Mouse (Mus musculus): ENCODE data around the gene Krt222. TPM values are rescaled to one million over a fixed set of nuclear protein-coding genes. Genes with fewer than 3 reads are reported as not detected.

Gene Krt222
- polyA plus RNA-seq, 1 experiment from 2014 or later, result 0.58 TPM

DNA sequence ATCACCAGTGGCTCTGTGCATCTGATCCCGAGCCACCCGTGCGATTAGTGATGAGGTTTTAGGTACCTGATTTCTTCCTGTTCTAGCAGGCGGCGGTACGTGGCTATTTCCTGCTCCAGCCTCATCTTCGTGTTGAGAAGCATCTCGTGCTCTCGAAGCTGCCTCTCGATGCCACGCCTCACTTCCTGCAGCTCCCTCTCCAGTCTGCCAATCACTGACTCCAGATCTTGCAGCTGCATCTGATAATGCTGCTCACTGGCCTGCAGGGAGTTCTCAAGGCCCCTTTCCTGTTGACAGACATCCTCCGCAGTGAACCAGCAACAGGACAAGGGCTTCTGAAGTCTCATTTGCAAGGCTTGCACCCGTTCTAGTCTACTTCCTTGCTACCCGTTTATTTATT is 5.4 kb downstream of the Krt222 start:
- Histone ChIP-seq H3K9me3 (no peaks in the 10 kb centered on the region), H3K36me3 (no peaks in the 10 kb centered on the region), H3K27ac (no peak overlapping the region), H3K27me3 (no peaks in the 10 kb centered on the region), H3K4me2 (replicated peaks) (no peak overlapping the region), H3K4me3 (no peak overlapping the region), H3K9ac (no peak overlapping the region), H3K4me1 (no peaks in the 10 kb centered on the region)
- ATAC-seq (ENCODE audit: insufficient number of reproducible peaks, insufficient read depth, low FRiP score, low TSS enrichment), result no peak
- 54% methylated on average over 14 of the region's 14 CpGs for WGBS

DNA sequence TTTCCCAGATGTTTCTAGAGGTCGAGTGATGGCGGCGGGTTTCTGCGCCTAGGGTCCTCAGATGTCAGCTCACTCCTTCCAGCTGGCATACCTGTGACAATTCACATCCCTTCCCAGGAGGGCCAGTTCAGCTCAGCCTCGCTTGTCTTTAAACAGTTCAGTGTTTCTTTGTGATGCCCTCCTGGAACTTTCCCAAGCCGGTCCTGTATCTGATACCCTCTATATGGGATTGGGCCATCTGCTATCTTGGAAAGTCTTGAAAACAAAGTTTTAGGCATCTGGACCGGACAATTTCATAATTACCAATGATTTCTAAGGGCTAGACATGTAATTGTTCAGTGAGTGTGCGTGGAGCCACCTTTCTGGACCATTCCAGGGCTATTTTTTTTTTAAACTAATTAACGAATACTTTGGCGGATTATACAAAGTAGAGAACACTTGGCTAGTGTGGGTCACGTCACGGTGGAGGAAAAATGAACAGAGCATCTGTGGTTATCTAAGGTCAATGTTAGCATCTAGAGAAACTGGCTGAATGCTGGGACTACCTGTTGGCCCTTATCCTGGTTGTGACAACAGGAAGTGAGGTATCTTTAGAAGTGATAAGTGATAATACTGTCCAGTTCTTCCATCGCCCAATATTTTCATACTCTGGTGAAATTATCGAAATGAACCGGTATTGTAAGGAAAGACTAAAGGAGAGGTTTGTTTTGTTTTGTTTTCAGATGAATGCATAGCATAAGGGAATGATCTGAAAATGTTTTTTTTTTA is 12.7 kb downstream of the Krt222 start:
- peaks cover 14% of the 10 kb centered on the region; the same call in 1 of the 2 replicates for H3K36me3 ChIP-seq
- peak overlapping the region; percentile 99 for H3K27ac ChIP-seq
- H3K27me3 ChIP-seq, result no peaks in the 10 kb centered on the region
- H3K4me3 ChIP-seq, result peak overlapping the region; percentile 67
- H3K9ac ChIP-seq, result peak overlapping the region; percentile 98
- WGBS, result 21% methylated on average over 15 of the region's 15 CpGs
- H3K4me2 ChIP-seq (replicated peaks), result peak overlapping the region; percentile 65
- 0 out of 2 replicates have a peak, but pooled peaks have one; percentile 2 for ATAC-seq (ENCODE audit: insufficient number of reproducible peaks, insufficient read depth, low FRiP score, low TSS enrichment)
- H3K4me1 ChIP-seq, result peaks cover 31% of the 10 kb centered on the region
- no peaks in the 10 kb centered on the region for H3K9me3 ChIP-seq

DNA sequence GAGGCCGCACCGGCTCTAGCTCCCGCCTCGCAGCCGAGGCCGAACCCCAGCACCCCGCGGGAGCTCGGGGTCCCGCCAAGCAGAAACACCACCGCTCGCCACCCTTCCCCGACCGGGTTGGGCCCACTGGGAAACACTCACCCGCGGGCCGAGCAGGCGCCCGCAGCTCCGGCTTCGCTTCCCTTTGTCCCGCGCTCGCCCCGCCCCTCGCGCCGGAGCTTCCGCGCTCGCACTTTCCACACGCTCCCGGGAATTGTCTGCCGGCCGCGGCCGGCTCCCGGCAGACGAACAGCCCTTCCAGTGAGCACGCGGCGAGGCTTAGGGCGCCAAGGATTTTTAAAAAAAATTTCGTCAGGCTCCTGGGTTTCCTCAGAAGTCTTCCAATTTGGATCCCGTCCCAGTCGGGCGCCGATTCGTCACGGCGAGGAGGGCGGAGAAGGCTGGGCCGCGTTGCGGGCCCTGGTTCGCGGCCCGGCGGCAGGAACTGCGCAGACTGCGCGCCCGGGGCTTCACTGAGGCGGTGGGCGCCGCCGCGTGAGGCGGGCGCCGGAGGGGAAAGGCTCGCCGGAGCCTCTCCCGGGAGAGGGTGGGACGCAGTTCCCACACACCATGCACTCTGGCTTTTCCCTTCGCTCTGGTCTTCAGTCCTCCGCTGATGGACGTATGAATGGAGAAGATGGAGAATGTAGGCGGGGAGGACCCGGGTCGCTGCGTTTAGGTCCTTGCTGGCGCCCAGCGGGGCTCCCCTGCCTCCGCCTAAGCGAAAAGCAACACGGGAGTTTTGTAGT is 13.4 kb downstream of the Krt222 start, which contains the start of gene Smarce1:
Gene Smarce1, minus strand, starts transcription at position 757 of the 788 bp plus-strand sequence.
- WGBS, result under 1% methylated on average over 86 of the region's 87 CpGs

DNA sequence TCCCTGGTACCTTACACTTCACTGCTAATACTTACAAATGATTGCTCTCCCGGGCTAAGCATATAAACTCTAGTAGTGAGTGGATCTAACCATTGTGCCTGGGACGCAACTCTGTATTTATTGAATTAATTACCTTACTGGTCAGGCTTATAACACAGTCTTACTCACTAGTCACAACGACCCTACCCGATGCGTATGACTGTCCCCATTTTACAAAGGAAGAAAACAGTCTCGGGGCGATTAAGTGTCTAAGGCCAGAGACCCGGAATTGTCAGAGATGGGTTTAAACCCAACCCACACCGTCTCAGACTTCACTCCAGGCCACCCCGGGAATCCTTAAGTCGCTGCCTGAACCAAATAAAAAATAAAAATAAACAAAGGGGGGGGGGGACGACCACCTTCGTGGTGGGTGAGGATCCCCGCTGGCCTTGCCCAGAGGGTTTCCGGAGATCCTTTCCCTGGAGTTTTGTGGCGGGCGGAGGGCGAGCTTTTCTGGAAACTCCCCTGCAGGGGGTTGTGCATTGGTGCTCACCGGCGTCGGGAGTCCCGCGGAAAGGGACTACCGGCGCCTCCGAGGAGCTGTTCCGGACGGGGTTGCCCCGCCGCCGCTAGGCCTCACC is 14.1 kb downstream of the Krt222 start:
- no peak for ATAC-seq (ENCODE audit: insufficient number of reproducible peaks, insufficient read depth, low FRiP score, low TSS enrichment)
- peak overlapping the region; percentile 98 for H3K9ac ChIP-seq
- H3K4me1 ChIP-seq, result peaks cover 33% of the 10 kb centered on the region
- H3K9me3 ChIP-seq, result no peaks in the 10 kb centered on the region
- no peaks in the 10 kb centered on the region for H3K27me3 ChIP-seq
- WGBS, result under 1% methylated on average over 31 of the region's 31 CpGs
- peak overlapping the region; percentile 67 for H3K4me3 ChIP-seq
- H3K36me3 ChIP-seq, result peaks cover 27% of the 10 kb centered on the region
- H3K4me2 ChIP-seq (replicated peaks), result peak overlapping the region; percentile 65
- H3K27ac ChIP-seq, result peak overlapping the region; percentile 99

More for the DNA sequence above, 13.4 kb downstream of the Krt222 start, which contains the start of gene Smarce1:
- Histone ChIP-seq H3K4me1 (peaks cover 33% of the 10 kb centered on the region), H3K4me2 (replicated peaks) (peak within 1 kb of the TSS; percentile 65), H3K36me3 (peaks cover 20% of the 10 kb centered on the region), H3K27ac (peak within 1 kb of the TSS; percentile 99), H3K9me3 (no peaks in the 10 kb centered on the region), H3K9ac (peak within 1 kb of the TSS; percentile 98), H3K4me3 (peak within 1 kb of the TSS; percentile 67), H3K27me3 (no peaks in the 10 kb centered on the region)
- ATAC-seq (ENCODE audit: insufficient number of reproducible peaks, insufficient read depth, low FRiP score, low TSS enrichment), result peak; percentile 86

DNA sequence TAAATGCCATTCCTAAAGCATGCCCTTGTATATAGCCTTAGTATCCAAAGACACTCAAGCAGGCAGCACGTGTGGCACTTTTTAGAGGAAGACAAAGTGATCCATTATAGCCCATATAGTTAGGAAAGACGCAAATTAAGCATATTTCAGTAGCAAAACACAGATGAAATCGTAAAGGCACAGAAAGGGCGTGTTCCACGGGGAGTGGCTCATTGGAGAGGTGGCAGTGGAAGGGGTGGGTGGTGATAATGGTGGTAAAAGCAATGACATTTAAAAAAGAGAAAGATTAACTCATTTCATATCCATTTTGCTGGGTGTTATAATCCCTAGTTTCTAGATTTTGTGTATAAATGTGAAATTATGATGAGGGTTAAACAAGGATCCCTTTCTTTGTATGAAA is 17.6 kb downstream of the Krt222 start:
- Histone ChIP-seq H3K27ac (no peak overlapping the region), H3K4me3 (no peak overlapping the region), H3K9me3 (no peaks in the 10 kb centered on the region), H3K36me3 (peaks cover 54% of the 10 kb centered on the region), H3K9ac (no peak overlapping the region), H3K27me3 (no peaks in the 10 kb centered on the region), H3K4me2 (replicated peaks) (no peak overlapping the region), H3K4me1 (peaks cover 27% of the 10 kb centered on the region)
- no peak for ATAC-seq (ENCODE audit: insufficient number of reproducible peaks, insufficient read depth, low FRiP score, low TSS enrichment)
- WGBS, result 90% methylated on average over 5 of the region's 5 CpGs

DNA sequence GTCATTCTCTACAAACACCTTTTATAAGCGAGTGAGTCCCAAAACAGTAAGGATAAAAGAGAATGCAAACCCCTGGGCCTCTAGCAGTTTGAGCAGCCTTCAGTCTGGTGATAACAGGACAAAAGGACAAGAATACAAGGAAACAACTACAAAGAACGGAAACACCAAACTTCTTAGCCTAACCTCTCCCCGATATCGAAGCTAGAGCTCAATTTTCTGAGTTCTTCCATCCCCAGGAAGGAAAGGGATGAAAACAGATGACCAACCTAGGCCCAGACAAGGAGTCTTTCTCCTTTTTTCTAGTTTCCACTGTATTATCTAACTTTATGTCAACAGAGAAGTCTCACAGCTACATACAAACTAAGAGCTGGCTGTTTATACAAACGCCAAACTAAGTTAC is 20.6 kb downstream of the Krt222 start:
- peaks cover 75% of the 10 kb centered on the region for H3K36me3 ChIP-seq
- ATAC-seq (ENCODE audit: insufficient number of reproducible peaks, insufficient read depth, low FRiP score, low TSS enrichment), result no peak
- H3K4me3 ChIP-seq, result no peak overlapping the region
- H3K9ac ChIP-seq, result no peak overlapping the region
- no peak overlapping the region for H3K4me2 ChIP-seq (replicated peaks)
- H3K4me1 ChIP-seq, result peaks cover 17% of the 10 kb centered on the region
- no peaks in the 10 kb centered on the region for H3K27me3 ChIP-seq
- WGBS, result 91% methylated on average over 5 of the region's 5 CpGs
- no peaks in the 10 kb centered on the region for H3K9me3 ChIP-seq
- H3K27ac ChIP-seq, result no peak overlapping the region

DNA sequence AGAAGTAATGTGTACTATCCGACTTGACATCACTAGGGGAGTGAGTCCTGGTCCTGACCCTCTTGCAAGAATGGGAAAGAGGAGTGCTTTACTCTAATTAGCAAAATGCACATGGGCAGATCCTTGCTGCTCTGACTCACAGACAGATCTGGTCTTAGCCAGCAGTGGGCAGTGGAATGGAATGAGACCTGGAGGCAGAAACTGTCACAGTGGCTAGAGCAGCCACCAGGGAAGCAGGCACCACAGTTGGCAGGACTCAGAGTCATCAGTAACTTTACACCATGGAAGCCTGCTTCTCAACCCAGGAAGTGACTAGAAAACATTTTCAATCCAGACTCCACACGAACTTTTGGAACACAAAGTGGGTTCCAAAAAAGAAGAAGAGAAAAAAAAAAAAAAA is 22.1 kb downstream of the Krt222 start:
- 72% methylated on average over 2 of the region's 2 CpGs for WGBS
- no peak overlapping the region for H3K9ac ChIP-seq
- no peak for ATAC-seq (ENCODE audit: insufficient number of reproducible peaks, insufficient read depth, low FRiP score, low TSS enrichment)
- no peaks in the 10 kb centered on the region for H3K9me3 ChIP-seq
- H3K27ac ChIP-seq, result no peak overlapping the region
- peaks cover 78% of the 10 kb centered on the region for H3K36me3 ChIP-seq
- H3K4me1 ChIP-seq, result peaks cover 4% of the 10 kb centered on the region; the same call in 1 of the 2 replicates
- no peaks in the 10 kb centered on the region for H3K27me3 ChIP-seq
- no peak overlapping the region for H3K4me3 ChIP-seq
- H3K4me2 ChIP-seq (replicated peaks), result no peak overlapping the region

DNA sequence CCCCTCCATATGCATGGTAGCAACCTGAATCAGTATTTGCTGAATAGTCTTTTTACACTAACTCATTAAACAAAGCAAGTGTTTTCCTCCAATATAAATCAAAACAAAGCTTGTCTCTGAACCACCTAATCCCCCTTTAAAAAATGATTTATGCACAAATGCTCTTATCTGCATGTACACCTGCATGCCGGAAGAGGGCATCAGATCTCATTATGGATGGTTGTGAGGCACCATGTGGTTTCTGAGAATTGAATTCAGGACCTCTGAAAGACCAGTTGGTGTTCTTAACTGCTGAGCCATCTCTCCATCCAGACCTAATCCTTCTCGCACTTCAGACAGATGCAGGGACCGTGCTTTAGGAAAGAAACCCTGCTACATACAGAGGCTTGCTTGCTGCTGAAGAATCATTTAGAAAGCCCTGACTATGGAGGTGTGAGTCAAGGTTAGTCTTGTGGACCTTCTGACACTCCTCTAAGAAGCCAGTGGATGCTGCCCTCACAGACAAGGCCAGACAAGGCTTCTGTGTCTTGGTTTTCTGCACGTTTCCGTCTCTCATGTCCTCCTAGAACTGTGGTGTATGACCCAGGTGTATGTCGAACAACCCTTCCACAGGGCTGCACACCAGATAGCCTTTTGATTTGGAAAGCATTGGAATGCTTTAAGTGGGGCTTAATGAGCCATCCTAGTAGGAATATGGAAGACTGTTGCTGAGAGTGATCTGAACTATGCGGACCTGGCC is 26.5 kb downstream of the Krt222 start:
- H3K4me2 ChIP-seq (replicated peaks), result no peak overlapping the region

DNA sequence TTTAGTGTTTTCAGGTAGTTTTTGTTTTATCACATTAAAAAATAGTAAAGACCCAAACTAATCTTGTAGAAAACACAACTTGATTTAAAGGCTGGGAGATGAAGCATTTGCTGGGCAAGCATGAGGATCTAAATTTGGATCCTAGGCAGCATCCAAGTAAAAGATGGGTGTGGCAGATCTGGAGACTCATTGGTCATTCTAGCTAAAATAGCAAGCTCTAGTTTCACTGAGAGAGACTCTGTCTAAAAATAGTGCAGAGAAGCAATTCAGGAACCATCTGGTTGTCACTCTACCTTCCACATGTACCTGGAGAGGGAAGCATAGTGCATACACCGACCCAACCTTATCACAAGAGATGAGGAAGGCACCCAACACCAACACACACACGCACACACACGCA is 27.7 kb downstream of the Krt222 start:
- H3K36me3 ChIP-seq, result peaks cover 87% of the 10 kb centered on the region
- H3K27ac ChIP-seq, result no peak overlapping the region
- no peak overlapping the region for H3K9ac ChIP-seq
- 93% methylated on average over 3 of the region's 3 CpGs for WGBS
- no peaks in the 10 kb centered on the region for H3K9me3 ChIP-seq
- H3K4me3 ChIP-seq, result no peak overlapping the region
- no peaks in the 10 kb centered on the region for H3K4me1 ChIP-seq
- no peak for ATAC-seq (ENCODE audit: insufficient number of reproducible peaks, insufficient read depth, low FRiP score, low TSS enrichment)
- H3K4me2 ChIP-seq (replicated peaks), result no peak overlapping the region
- no peaks in the 10 kb centered on the region for H3K27me3 ChIP-seq

More for the DNA sequence above, 26.5 kb downstream of the Krt222 start:
- no peak overlapping the region for H3K9ac ChIP-seq
- no peak overlapping the region for H3K4me3 ChIP-seq
- H3K27me3 ChIP-seq, result no peaks in the 10 kb centered on the region
- 89% methylated on average over 7 of the region's 7 CpGs for WGBS
- no peaks in the 10 kb centered on the region for H3K4me1 ChIP-seq
- H3K27ac ChIP-seq, result no peak overlapping the region
- no peak for ATAC-seq (ENCODE audit: insufficient number of reproducible peaks, insufficient read depth, low FRiP score, low TSS enrichment)
- no peaks in the 10 kb centered on the region for H3K9me3 ChIP-seq
- H3K36me3 ChIP-seq, result peaks cover 84% of the 10 kb centered on the region

DNA sequence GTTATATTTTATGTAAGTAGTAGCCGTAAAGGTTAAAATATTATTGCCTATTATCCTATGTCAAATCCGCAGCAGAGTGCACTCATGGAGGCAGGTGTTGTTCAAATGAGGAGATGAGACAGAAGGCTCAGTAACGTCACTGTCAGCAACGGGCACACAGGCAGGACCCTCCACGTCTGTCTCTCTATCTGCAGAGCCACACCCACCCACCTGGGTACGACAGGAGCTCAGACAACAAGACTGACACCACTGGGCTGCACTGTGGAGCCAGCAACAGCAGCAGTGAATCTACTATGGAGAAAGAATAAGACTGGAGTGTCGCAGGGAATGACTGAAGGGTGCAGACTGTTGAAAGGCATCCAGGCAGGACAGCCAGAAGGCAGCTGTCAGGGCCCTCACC is 31.2 kb downstream of the Krt222 start:
- 84% methylated on average over 7 of the region's 7 CpGs for WGBS
- Histone ChIP-seq H3K4me3 (no peak overlapping the region), H3K27ac (no peak overlapping the region), H3K27me3 (no peaks in the 10 kb centered on the region), H3K4me2 (replicated peaks) (no peak overlapping the region), H3K9ac (no peak overlapping the region), H3K9me3 (no peaks in the 10 kb centered on the region), H3K4me1 (no peaks in the 10 kb centered on the region), H3K36me3 (peaks cover 85% of the 10 kb centered on the region)
- no peak for ATAC-seq (ENCODE audit: insufficient number of reproducible peaks, insufficient read depth, low FRiP score, low TSS enrichment)

DNA sequence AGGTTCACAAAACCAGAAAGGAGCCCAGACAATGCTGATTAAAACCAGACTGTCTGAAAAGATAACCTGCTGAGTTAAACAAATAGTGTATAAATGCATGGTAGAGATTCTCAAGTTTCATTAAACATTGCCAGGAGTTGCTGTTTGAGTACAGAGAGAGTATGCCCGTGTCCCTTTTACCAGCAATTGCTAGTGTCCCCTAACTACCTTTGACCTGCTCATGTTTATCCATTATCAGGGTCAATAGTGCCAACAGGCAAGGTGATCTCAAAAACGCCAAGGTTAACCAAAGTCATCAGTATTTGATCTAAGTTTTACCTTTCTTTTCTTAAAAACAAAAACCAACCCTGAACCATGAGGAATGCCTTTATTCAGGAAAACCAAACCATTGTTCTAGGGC is 31.9 kb downstream of the Krt222 start:
- no peaks in the 10 kb centered on the region for H3K9me3 ChIP-seq
- H3K4me2 ChIP-seq (replicated peaks), result no peak overlapping the region
- H3K4me3 ChIP-seq, result no peak overlapping the region
- no peak overlapping the region for H3K27ac ChIP-seq
- H3K27me3 ChIP-seq, result no peaks in the 10 kb centered on the region
- peaks cover 78% of the 10 kb centered on the region for H3K36me3 ChIP-seq
- H3K4me1 ChIP-seq, result no peaks in the 10 kb centered on the region
- WGBS, result 55% methylated on average over 2 of the region's 2 CpGs
- H3K9ac ChIP-seq, result no peak overlapping the region
- ATAC-seq (ENCODE audit: insufficient number of reproducible peaks, insufficient read depth, low FRiP score, low TSS enrichment), result no peak
